Mouse (Mus musculus) layer of hippocampus, adult 9-10 months (tissue): Measurements from ENCODE around the gene Rprd1b.

Experiments
- DNase-seq: peaks from one replicate; pipeline ENCODE4 v3.0.0; 2022; ENCODE audit warnings: low spot score

Rprd1b gene

DNA sequence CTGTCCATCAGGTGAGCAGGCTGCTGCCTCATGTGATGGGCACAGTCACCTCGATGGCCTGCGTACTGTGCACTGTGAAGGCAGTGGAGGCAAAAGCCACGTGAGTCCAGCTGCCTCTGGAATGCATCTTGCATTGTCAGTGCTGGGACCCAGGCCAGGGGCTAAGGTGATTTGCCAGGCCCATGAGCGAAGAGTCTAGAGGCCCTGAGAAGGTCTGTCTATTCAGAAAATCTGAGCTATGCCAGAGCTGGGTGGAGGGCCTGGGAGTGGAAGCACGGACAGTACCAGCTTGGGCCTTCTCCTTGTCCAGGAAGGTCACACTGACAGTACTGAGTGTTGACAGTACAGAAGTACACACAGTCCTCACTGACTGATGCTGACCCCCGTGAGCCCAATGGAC is 94.5 kb downstream of the Rprd1b start:
- DNase-seq, result no peak

DNA sequence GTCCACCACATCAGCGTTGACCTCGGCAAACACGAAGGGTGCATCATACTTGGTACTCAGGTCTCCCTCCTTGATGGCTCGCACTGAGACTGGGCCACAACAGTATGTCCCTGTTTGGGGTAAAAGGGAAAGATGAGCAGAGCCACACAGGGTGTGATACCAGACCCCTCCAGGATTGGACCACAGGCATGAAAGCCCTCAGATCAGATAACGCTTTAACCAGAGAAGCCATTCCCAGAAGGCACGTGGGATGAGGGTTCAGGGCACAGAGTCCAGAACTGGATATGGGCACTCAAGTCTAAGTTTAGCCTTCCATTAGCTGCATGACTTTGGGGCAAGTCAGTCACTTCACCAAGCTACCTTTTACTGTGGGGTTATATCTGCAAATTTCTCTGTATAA is 98.9 kb downstream of the Rprd1b start:
- DNase-seq, result no peak

DNA sequence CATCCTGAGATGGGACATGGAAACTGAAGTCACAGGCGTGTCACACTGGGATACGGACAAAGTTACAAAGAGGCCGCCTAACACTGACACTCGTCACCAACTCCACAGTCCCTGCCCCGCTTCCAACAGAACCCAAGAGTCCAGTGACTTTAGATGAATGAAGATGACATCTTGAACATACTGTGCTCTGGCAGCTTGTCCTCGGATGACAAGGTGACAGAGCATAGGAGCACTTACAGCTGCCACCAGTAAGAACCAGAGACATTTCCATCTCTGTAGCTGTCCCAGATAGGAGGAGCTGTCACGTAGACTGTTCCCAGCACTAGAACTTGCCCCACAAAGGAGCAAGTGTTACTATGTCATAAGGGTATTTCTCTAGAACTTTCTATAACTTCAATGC is 99.6 kb downstream of the Rprd1b start:
- DNase-seq, result no peak

DNA sequence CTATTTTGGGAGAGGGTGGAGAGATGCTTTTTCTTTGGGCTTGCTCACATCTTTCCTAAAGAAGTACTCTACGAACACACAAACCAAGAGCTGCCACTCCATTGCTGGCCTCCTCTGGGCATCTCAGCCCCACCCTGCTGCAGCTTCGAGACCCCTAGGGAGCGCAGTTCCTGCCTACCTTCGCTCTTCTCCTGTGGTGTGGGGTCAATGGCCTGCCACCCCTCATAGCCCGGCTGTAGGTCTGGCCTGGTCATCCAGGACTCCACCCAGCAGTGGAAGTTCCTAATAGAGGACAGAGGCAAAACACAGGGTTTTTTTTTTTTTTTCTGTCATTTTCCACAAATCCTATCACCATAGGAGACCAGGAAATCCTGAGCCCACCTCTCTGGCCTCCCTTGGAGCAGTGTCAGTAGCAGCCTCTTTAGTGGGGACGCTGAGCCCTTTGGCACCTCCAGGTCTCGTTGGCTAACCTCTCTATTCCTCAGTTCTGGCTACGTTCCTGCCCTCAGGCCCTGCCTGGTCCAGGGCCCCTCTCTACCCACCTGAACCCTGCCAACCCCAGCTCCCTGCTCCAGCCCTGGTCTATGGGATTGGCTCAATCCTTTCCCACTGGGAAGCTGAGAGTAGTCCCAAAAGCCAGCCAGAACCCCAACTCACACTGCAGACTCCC is 100.3 kb downstream of the Rprd1b start:
- no peak for DNase-seq

DNA sequence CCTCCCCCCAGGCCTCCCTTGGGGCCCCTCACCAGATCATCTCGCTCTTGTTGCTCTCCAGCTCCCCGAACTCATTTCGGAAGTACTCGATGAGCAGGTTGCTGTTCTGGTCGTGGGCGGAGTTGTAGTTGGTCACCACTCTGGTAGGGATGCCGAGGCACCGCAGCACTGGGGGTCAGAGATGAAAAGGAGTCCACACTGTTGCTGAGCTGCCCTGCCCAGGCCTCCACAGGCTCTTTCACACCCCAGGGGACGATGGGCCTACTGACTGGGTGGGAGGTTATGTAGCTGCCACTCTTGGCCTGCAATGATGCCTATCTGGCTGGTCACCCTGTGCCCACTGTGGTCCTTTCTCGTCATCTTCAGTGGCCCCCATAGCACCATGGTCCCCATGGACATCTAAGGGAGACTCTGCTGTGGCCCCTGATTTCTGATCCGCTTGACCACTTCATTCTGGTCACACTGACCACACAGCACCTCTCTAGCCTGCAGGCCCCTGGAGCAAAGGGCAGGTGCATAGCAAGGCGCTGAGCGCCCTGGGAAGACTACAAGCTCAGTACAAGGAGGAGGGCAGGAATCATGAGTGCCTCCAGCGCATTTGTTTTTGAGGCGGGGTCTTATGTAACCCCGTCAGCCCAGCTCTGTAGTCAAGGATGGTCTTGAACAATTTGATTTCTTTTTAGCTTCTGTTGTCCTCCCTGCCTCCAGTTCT is 101.2 kb downstream of the Rprd1b start:
- DNase-seq, result no peak

DNA sequence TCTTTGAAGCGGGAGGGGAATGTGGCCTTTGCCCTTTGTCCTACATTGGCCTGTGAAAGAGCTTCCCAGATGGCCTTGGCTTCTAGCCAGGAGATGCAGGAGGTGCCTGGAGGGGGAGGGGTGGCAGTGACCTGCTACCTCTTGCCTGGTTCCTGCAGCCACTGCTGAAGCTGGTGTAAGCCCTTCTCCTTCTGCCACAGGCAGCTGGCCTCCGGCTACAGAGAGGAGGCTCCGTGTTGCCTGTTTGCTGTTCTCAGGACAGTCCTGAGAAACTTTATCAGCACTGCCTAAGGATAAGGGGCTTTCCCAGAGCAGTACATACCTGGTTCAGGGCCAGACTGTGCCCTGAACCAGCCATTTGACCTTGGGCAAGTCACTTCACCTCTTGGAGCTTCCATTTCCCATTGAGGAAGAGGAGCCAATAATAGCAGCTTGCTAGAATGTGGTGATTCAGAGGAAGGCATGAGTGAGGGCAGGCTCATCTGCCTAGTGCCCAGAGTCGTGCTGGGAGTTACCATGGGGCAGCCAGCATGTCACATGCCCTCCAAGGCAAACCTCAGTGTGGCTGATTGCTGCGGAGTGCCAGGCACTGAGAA is 102.2 kb downstream of the Rprd1b start:
- no peak for DNase-seq

DNA sequence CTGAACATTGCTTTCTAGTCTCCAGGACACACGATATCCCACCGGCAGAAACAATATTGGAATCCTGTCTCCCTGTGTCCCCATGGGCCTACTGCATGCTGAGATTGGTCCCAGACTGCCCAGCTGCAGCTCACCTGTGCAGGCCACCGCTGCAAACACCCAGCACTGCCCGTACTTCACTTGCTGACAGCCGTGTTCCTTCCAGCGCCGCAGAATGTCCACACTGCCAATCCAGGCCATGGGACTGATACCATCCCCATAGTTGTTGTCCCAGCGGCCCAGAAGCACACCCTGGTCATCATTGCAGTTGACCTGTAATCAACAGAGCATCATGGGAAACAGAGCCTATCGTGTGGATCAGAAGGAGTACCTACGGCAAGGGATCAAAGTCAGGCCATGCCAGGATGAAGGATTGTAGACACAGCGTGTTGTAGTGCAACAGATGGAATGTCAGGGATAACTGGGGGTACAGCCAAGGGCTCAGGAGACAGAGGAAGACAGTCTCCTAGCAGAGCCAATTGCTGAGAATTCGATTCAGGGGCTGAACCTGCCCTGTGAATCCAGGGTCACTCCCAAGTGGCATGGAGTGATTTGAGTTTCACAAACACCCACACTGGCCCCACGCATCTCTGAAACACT is 103.0 kb downstream of the Rprd1b start:
- DNase-seq, result no peak

DNA sequence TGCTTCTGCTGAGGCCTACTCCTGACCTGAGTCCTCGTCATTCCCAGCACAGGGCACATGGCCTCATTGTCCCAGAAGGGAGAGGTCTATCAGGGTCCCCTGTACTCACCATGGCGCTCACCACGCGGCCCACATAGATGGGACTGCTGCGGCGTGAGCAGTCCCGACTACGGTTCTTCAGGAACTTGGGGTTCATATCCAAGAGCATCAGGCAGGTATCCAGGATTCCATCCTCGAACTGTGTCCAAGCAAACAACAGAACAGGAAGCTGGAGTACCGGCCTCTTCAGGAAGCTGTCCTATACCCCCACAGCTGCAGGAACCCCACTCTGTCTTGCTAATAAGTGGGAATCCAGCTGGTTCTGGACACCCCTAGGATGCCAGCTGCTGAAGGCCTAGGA is 104.0 kb downstream of the Rprd1b start:
- DNase-seq, result no peak

DNA sequence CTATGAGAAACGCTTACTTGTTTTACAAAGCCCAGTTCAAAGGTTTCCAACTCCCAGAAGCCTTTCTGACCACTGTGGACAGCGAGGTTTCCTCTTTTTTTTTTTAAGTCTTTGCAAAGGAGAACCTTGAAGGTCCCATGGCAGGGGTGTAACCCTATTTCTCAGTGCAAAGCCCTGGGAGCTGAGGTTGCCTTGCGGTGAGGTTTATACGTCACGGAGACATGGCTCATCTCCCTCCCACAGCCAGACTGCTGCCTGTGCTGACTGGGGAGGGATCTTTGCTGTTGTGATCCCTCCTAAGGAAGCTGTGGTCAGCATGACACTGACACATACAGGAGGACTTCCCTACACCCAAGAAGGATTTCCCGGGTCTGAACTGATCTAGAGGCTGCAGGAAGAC is 104.8 kb downstream of the Rprd1b start:
- DNase-seq, result no peak

DNA sequence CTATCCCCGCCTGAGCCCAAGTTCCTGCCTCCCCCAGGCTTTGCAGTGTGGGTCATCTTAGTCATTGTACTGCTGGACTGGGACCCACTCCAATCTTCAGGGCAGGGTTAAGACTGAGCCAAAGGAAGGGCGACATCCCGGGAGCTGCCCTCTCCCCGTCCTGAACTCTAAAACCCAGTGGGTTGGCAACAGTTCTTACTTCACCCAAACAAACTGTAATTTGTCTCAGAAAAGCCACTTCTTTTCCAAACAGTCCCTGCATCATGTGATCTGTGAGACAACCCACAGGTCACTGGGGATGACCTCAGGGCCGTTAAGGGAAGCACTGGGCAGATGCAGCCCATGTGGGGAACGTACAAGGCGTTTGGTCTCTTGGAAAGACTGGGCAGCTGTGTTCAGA is 107.9 kb downstream of the Rprd1b start:
- DNase-seq, result no peak

DNA sequence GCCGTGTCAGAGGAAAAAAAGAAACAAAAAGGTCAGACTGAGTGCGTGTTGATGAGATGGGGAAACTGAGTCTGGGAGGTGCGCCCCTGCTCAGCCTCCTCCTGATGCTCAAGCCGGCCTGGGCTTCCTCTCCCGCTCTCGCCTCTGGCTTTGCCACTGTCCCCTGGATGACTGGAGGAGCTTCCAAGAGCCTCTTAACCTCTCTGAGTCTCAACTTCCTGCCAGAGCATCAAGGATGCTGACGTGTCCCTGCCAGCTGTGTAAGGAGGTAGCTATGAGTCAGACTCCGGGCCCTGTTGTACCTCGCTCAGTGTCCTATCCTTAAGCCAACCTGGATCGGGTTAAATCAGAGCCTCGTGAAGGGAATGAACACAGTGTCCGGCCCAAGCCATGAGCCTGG is 109.5 kb downstream of the Rprd1b start:
- DNase-seq, result no peak

DNA sequence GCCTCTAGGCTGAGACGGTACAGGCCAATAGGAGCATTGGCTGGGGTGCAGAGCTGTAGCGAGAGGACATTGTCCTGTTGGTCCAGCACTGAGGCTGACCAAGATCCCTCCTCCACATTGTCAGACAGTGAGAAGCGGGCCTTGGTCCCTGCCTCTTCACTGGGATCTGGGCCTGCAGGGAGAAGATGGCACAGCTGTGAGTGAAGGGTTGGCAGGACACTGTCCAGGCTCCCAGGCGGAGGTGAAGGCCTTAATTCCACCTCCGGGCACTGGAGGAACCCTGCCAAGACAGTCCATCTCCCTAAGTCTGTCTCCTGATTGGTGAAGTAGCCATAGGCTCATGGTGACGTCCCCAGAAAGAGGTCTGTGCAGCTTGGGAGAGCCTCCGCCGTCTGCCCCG is 110.5 kb downstream of the Rprd1b start:
- no peak for DNase-seq

DNA sequence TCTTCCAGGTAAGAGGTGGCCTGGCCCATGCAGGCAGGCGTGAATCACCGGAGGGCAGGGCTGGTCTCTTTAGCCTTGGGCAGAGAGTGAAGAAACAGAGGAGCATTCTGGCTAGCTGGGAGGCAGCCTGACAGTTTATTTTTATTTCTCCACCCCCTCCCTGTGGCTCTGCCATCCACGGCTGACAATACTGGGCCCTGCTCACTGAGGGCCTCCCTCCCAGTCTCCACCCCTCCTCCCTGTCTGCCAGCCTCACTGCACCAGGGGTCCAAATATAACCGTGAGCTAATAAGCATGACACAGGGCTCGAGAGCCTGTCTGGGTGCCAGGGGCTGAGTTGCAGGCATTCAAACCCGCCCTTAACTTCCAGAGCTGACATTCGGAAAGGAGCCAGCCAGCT is 111.3 kb downstream of the Rprd1b start:
- no peak for DNase-seq

DNA sequence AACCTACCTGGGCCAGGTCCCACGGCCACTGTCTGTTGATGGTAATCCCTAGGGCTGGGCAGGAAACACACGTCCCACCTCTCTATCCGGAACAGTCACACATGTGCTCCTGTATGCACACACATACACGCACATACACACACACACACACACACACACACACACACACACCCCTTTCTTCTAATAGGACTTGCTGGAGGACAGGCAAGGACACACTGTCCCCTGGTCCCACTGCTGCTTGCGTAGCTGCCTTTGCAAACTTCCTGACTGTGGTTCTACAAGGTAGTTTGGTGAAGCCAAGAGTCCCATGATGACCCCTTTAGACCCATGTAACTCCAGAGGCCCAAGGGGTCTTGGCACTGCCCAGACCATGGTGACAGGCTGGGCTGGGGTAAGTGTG is 112.4 kb downstream of the Rprd1b start:
- no peak for DNase-seq

DNA sequence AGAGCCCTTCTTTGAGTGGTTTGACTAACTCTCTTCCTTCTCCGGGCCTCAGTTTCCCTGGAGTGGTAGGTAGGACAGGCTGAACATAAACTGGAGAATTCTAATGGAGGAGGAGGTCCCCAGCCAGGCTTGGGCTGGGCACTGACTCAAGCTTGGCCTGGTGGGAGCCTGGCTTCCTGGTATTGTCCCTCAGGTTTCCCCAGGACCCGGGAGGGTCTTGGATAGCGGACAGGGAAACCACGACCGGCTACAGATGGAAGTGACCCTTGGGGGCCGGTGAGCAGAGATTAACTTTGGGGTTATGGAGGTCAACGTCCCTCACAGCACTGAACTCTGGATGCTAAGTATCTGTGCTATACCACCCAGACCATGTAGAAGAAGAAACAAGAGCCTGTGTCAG is 113.0 kb downstream of the Rprd1b start:
- DNase-seq, result no peak

DNA sequence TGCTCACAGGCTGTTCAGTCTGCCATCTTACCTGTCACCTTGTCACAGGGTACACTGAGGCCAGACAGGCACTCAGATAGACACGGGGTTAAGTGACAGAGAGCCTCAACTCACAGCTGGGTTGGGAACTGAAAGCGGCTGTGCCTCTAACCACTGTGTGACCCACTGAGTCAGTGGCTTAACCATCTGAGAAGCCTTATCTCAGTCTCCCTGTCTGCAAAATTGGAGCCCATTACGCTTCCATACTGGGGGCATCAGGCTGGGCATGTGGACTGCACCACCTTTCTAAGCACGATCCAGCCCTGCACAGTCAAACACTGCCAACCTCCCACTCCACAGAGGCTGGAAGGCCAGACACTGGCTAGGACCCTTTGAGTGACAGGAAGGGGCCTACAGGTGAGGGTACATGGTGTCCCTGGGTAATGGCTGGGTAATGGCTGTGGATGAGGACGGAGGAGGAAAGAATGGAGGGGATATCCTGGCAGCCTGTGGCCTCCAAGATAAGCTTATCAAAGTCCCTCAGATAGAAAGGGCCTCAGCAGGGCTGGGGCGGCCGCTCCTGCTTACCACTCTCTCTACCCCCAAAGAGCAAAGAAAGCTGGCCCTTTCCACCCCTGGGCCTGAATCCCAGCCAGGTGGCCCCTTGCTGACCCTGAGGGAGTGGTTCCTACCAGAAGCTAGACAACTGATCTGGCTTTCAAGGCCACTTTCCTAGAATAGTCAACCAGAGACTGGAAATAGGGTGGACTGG is 113.6 kb downstream of the Rprd1b start:
- no peak for DNase-seq

DNA sequence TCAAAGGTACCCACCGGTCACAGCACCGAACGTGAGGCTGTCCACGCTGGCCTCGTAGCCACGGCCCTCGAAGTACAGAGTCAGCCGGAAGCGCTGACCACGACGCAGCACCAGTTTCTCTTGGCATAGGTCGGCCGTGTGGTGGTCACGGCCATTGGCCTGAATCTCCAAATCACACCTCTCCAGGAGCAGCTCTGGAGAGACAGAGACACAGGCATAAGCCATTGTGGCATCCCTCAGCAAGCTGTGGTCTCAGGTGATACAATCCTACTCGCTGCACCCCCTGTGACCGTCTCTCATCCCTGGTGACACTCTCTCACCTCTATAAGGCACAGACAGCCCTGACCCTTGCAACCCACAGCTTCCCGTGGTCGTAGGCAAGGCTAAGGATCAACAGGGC is 114.7 kb downstream of the Rprd1b start:
- DNase-seq, result no peak

DNA sequence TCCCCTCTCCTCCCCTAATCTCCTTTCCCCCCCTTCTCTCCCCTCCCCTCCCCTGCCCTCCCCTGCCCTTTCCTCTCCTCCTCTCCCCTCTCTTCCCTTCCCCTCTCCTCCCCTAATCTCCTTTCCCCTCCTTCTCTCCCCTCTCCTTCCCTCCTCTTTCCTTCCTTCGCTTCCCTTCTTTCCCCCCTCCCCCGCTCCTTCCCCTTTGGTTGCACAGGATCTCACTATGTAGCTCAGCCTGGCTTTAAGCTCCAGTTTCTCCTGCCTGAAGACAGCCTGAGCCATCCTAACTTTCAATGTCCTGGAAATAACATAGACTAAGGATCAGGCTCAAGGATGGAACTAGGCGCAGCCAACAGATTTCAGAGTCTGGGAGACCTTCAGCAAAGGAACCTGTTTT is 115.5 kb downstream of the Rprd1b start:
- no peak for DNase-seq

DNA sequence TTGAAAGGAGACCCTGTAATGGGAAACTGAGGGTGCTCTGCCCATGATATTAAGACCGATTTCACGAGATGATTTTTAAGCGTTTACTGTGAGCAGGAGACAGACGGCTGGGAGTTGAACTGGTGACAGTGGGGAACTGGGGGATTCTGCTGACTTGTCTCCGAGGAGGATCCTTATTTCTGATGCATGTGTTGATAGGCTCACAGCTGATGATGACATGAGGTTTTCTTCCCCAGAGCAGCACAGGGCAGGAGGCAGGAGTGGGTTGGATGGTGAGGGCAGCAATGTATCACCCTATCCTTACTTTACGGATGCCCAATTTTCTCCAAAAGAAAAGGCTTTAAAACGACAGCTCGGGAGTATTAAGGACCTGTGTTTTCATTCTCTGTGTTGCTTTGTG is 116.0 kb downstream of the Rprd1b start:
- no peak for DNase-seq

DNA sequence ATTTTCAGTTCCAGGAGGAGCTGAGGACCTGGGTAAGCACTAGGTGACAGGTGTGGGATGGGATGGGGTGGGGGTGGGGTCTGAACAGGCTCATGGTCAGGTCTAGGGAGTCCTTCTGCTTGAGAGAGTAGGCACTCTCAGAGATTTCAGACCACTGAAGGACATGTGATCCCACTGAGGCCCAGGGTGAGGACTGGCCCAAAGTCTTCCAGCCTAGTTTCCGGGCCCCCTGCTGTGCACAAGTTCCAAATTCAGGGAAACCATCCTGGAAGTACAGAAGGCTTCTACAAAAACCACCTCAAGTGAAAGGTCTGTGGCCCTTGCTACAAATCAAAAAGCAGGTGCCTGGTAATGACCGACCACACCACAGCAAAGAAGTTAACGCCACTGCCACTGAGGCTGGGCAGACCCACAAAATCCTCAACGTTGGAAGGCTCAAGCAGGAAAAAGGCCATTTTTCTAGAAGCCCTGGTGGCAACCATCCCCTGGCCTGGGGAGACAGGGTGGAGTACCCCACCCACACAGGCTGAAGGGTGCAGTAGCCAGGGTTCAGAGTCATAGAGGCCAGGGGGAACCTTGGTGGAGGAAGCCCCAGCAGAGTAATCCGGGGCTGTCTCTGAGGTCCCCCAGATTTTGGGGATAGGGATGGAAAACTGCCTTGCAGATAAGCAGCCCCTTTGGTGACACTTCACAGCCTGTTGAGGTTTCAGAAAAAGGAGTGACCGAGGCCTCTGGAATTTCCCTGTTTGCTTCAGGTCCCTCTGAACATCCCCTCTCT is 116.6 kb downstream of the Rprd1b start:
- DNase-seq, result no peak

DNA sequence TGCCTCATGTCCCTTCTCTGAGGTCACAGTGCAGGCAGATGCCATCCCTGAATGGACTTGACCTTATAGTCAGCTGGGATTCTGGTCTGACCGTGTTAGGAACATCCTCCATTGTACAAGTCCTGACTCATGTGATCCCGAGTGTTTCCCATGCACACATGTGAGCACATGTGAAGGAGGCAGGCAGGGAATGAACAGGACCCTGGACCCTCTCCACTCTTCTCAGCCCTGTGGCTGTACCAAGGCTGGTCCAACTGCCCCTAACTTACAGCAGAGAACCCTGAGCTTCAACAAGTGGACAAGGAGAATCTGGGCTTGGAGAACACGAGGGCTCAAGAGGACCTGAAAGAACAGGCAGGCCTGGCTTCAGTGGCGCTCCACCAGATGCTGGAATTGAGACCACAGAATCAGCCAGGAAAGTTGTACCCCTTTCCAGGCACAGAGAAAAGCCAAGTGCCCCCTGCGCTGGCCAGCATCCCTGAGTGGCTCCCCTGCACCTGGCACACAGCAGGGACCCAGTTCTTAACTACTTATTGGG is 117.3 kb downstream of the Rprd1b start:
- no peak for DNase-seq
